Mouse (Mus musculus) layer of hippocampus, adult 2 months (tissue): ENCODE data around the gene Mlec. TPM values are rescaled to one million over a fixed set of nuclear protein-coding genes. Genes with fewer than 3 reads are reported as not detected.
A peak's percentile ranks its signal among the peaks of the same experiment; 100 is the strongest.
"Not testable (repeated sequence)": the region's sequence is repeated elsewhere in the genome, so short reads cannot be mapped to it uniquely, and the experiment has no call there.

ENCODE experiments used
- DNase-seq, 2 experiments: peaks; one replicate each; pipeline ENCODE4 v3.0.0; 2022; ENCODE audit warnings: low spot score in 2 of 2
- H3K27ac ChIP-seq: fragments of 200-600 bp; 2 replicates; pipeline ENCODE4 v1.8.1; 2022
- H3K4me3 ChIP-seq: fragments of 200-600 bp; 2 replicates; pipeline ENCODE4 v1.8.1; 2022; ENCODE audit warnings: mild to moderate bottlenecking
- CTCF ChIP-seq: fragments of 200-600 bp; conservative IDR thresholded peaks from 2 replicates; pipeline ENCODE4 v1.8.1; 2022; ENCODE audit warnings: antibody characterized with exemption, mild to moderate bottlenecking, moderate library complexity
- total RNA-seq, 2 experiments: library from RNA; stranded (reverse); gene quantifications; 2 replicates each; pipeline ENCODE4 v1.2.3; 2021

Gene Mlec
- total RNA-seq, 2 experiments from 2014 or later: 75.7 to 84.7 TPM

DNA sequence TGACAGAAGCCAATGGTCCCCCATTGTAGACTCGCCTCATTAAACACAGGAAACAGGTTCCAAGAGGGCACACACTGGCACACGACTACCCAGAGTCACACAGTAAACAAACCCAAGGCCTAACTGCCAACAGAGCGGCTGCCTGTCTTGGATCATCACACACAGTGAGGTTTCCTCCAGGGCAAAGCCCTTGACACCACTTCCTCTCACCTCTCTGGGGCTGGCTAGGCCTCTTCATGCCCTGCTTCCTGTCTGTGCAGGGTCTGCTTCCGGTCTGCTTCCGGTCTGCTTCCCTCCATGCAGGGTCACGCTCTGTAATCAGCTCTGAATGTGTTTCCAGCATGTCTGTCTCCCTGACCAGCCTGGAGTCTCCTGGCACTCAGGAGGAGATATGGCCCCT, 9.4 kb upstream of the Mlec start:
- Histone ChIP-seq H3K27ac (no peak overlapping the region), H3K4me3 (no peak overlapping the region)
- no peak for TF ChIP-seq CTCF
- no peak for DNase-seq

DNA sequence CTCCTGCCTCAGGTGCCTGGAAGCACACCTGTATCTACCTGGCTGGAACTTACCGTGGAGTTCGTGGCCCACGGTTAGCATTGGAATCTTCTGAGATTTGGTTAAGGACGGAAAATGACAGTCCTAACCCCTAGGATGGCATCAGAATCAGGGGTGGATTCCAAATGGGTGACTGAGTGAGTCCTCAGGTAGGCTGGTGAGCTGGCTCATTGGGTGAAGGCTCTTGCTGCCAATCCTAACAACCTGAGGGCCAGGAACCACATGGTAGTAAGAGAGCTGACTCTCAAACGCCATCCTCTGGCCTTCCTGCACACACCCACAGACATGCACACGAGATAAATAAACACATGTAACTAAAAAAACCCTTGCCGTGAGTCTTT, 8.8 kb upstream of the Mlec start:
- DNase-seq: no peak
- no peak for TF ChIP-seq CTCF
- no peak overlapping the region for H3K27ac ChIP-seq
- H3K4me3 ChIP-seq: no peak overlapping the region

DNA sequence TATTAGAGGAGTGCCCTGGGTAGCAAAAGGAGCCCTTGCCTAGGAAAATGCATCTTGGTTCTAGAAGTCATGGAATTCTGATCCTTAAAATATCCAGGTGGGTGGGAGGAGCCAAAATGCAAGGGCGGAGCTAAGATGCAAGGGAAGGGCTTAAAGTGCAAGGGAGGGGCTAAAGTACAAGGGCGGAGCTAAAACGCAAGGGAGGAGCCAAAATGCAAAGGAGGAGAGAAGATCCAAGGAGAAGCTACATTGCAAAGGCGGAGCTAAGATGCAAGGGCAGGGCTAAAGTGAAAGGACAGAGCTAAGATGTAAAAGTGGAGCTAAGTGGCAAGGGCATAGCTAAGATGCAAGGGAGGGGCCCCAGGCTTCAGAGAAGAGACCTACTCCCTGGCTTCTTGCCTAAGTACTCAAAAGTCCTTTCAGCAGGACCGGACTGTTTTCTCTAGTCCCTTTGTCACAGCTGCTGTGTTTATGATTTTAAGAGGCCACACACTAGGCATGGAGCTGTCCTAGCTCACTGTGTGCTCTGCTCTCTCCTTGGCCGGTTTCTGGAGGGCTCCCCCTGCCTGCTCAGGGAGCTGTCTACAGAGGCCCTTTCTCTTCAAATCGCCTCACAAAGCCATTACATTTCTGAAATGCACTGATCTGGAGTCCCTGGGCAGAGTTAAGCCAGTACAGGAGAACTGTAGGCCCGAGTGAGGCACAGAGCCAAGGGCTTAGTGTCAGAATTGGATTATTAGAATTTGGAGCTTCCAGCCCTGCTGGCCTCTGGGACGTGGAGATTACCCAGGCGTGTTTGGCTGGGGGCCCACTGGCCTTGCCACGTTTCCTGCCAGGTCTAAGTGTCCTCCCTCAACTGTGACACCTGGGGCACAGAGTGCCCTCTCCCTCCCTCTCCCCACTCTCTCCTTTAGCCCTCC, 8.2 kb upstream of the Mlec start:
- no peak overlapping the region for H3K27ac ChIP-seq
- DNase-seq: no peak
- H3K4me3 ChIP-seq: no peak overlapping the region
- TF ChIP-seq CTCF: no peak

DNA sequence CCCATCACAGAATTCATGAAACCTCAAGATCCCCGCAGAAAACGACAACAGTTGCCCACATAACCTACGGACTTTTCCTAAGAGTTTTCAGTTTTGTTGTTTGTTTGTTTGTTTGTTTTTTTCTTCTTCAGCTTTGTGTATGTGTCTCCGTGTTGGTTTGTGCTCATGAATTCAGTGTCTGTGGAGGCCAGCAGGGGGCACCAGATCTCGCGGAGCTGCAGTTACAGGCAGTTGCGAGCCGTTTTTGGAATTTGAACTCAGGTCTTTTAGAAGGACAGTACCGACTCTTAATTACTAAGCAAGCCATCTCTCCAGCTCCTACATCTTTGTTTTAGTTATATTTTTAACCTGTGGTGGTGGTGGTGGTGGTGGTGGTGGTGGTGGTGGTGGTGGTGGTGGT, 7.4 kb upstream of the Mlec start:
- Histone ChIP-seq H3K27ac (no peak overlapping the region), H3K4me3 (no peak overlapping the region)
- peak; percentile 72 for TF ChIP-seq CTCF
- DNase-seq: no peak

DNA sequence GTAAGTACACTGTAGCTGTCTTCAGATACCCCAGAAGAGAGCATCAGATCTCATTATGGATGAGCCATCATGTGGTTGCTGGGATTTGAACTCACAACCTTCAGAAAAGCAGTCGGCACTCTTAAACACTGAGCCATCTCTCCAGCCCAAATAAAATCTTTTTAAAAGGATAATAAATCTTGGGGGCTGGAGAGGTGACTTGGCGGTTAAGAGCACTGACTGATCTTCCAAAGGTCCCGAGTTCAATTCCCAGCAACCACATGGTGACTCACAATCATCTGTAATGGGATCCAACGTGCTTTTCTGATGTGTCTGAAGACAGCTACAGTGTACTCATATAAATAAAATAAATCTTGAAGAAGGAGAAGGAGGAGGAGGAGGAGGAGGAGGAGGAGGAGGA, 6.5 kb upstream of the Mlec start:
- H3K27ac ChIP-seq, DNase-seq, H3K4me3 ChIP-seq: not testable (repeated sequence)

DNA sequence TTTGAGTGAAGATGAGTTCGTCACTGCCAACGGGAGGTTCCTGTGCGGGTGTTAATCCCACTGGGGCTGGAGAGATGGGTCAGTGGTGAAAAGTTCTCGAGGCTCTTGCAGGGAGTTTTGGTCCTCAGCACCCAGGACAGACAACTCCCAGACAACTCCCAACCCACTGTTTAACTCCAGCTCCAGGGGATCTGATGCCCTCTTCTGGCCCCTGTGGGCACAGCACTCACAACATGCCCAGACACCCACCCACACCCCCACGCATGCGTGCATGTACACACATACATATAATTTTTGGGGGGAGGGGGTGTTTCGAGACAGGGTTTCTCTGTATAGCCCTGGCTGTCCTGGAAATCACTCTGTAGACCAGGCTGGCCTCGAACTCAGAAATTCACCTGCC, 5.6 kb upstream of the Mlec start:
- no peak overlapping the region for H3K4me3 ChIP-seq

DNA sequence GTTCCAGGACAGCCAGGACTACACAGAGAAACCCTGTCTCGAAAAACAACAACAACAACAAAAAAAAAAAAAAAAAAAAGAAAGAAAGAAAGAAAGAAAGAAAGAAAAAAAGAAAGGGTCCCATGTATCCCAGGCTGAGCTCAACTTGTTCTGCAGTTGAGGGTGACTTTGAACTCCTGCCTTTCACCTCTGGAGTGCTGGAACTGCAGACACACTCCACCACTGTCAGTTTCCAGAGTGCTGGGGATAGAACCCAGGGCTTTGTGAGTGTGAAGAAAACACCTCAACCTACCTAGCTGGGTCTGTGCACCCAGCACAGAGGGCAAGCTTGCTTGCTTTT, 3.9 kb upstream of the Mlec start:
- DNase-seq, H3K4me3 ChIP-seq, H3K27ac ChIP-seq: not testable (repeated sequence)

More for the DNA sequence above, 5.6 kb upstream of the Mlec start:
- no peak overlapping the region for H3K27ac ChIP-seq
- peak; percentile 78 for TF ChIP-seq CTCF
- DNase-seq: peak; percentile 64 to 65

DNA sequence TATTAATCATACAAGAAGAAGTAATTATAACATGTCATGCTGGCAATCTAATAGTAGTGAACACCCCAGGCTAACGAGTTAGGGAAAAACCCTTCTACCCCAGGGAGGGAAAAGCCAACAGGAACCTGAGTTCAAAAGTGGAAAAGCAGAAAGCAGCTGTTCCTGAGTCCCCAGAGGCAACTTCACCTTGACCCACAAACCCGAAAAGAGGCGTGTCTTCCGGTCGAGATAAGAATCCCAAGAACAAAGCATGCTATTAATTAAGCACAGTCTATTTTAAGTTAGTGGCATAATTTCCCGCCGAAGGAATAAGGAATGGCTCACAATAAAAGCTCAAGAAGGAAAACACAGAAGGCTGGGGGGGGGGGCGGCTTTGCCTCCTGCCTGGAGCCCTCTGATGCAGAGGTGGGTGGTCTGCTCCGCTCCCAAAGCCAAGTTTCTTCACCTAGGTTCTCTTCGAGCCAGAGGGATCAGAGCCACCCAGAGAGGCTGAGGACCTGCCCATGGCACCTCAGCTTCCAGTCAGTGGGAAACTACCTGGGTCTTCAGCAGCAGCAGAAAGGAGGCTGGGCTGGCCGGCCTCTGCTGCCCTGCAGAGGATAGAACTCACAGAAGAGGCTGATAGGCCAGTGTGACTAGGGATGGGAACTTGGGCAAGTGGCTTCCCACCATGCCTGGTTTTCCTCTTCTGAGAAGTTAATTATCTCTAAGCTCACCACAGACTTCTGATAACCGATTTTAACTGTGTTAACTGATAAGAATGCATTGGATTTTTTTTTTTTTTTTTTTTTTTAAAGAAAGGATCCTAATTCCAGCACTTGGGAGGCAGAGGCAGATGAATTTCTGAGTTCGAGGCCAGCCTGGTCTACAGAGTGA, 3.3 kb upstream of the Mlec start:
- DNase-seq: no peak
- peak overlapping the region; percentile 51; the same call in 1 of the 2 replicates for H3K27ac ChIP-seq
- no peak overlapping the region for H3K4me3 ChIP-seq
- TF ChIP-seq CTCF: no peak

DNA sequence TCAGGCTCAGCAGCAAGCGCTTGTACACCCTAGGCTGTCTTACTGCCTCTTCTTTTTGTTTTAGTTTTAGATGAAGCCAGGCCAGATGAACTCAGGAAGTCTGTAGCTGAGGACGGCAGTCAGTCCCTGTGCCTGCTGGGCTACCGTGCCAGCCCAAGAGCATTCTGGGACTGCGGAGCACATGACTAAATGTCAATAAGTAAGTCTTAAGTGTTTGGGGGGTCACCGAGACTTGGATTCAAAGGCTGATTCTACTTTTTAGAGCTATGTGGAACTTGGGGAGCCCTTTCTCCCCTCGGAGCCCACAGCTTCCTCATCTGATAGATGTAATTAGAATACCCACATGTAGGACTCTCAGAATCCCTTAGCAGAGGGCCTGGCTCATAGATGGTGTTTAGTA, 2.7 kb upstream of the Mlec start:
- TF ChIP-seq CTCF: no peak

DNA sequence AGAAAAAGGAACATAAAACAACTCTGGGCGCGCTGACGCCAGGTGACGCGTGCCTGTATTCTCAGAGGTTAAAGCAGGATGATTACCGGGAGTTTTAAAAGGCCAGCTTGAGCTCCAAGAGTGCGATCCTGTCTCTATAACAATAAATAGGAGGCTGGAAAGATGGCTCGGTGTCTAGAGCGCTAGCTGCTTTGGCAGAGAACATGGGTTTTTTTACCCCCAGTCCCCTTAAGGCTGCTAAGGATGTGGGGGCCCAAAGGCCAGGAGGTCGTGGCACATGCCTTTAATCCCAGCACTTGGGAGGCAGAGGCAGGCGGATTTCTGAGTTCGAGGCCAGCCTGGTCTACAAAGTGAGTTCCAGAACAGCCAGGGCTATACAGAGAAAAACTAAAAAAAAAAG, 1.2 kb upstream of the Mlec start:
- no peak for DNase-seq
- Histone ChIP-seq H3K27ac (peak overlapping the region; percentile 98), H3K4me3 (peak overlapping the region; percentile 86)
- TF ChIP-seq CTCF: no peak

More for the DNA sequence above, 2.7 kb upstream of the Mlec start:
- no peak for DNase-seq
- peak overlapping the region; percentile 51; the same call in 1 of the 2 replicates for H3K27ac ChIP-seq
- no peak overlapping the region for H3K4me3 ChIP-seq

DNA sequence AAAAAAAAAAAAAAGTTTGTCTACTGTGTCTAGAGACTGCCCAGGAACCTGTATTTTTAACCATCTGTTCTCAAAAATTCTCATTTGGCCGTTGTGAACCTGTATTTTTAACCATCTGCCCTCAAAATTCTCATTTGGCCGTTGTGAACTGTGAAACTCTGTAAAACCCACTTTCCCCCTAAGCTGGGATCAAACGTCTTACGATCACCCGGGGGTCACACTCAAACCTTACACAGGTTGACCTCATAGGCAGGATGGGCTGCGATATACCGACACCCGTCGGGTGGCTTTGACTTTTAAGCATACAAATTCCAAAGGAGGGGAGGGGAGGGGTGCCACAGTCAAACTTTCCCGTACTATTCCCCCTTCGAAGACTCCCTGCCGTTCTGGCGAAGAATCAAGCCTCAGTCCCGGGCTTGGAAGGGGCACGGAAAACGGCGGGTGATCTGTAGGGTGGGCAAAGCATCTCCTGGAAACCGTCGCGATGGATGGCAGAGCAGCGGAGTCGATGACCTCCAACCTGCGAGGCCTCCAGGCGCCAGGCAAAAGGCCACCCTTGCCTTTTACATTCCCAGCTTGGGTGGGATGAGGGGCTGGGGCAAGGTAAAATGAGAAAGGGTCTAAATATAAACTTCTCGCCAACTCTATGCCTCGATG, 918 bp downstream of the Mlec start:
- peak overlapping the region; percentile 98 for H3K27ac ChIP-seq

DNA sequence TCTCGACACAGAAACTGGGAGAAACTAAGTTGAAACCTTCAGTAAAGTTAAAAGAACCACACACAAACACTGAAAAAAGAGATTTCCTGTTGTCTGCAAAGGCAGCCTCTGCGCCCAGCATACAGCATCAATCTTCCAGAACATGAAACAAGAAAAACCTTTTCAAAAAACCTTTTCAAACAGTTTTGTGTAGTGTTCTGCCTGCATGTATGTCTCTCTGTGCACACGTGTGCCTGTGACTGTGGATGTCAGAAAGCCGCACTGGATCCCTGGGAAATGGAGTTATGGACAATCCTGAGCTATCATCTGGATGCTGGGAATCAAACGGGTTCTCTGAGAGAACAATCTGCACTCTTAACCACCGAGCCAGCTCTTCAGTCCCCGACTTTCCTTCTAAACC, 1.6 kb downstream of the Mlec start:
- DNase-seq: no peak
- TF ChIP-seq CTCF: no peak
- peak overlapping the region; percentile 30 for H3K4me3 ChIP-seq
- peak overlapping the region; percentile 55; the same call in 1 of the 2 replicates for H3K27ac ChIP-seq

More for the DNA sequence above, 918 bp downstream of the Mlec start:
- no peak for TF ChIP-seq CTCF
- DNase-seq: no peak
- peak overlapping the region; percentile 86 for H3K4me3 ChIP-seq

DNA sequence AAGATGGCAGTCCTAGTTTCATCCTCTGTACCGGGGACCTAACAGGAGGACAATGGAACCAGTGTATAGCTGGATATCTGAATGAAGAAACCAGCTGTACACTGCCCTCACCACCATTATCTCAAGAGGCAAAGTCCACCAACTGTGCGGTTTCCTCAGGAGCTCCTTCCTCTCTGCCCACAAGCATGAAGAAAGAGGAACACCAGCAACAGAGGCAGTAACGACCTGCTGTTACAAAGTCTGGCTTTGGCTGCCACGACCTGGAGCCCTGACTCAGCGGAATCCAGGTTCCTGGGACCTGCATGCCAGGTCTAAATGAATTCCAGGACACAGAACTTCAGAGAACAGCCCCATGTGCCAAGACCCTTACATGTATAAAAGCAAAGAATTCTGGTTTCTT, 2.1 kb downstream of the Mlec start:
- TF ChIP-seq CTCF: no peak
- DNase-seq: no peak
- H3K27ac ChIP-seq: peak overlapping the region; percentile 55; the same call in 1 of the 2 replicates
- peak overlapping the region; percentile 30 for H3K4me3 ChIP-seq
